Mouse (Mus musculus): ENCODE results near the gene 1810049J17Rik. TPM values are rescaled to one million over a fixed set of nuclear protein-coding genes. Genes with fewer than 3 reads are reported as not detected.
"Not testable (repeated sequence)": the region's sequence is repeated elsewhere in the genome, so short reads cannot be mapped to it uniquely, and the experiment has no call there.

The 1810049J17Rik gene
- under 1 TPM in 1 of 2 experiments, not detected in 1; 0.91 TPM for total RNA-seq (2021)
- long read RNA-seq, experiment 1, result 0 reads
- long read RNA-seq, experiment 2, result 0 reads

- DNase-seq, result peak; percentile 61
Observed at GRCm38 (mm10) chr15:12321788-12322621, at the start of gene 1810049J17Rik. Gene 1810049J17Rik (minus strand): TSS chr15:12321899.

GRCm38 (mm10) chr15:12371183-12371582 lies 49.5 kb upstream of the 1810049J17Rik start:
- DNase-seq, result peak; percentile 49

- DNase-seq, result no peak
Observed at GRCm38 (mm10) chr15:12370096-12370495, 48.4 kb upstream of the 1810049J17Rik start.

- DNase-seq, result no peak
Observed at GRCm38 (mm10) chr15:12368850-12369249, 47.2 kb upstream of the 1810049J17Rik start.

- no peak for DNase-seq
Observed at GRCm38 (mm10) chr15:12368357-12368756, 46.7 kb upstream of the 1810049J17Rik start.

- DNase-seq, result no peak
Observed at GRCm38 (mm10) chr15:12367306-12368080, 45.8 kb upstream of the 1810049J17Rik start.

- DNase-seq, result not testable (repeated sequence)
Observed at GRCm38 (mm10) chr15:12366580-12367305, 45.0 kb upstream of the 1810049J17Rik start.

- DNase-seq, result no peak
Observed at GRCm38 (mm10) chr15:12366072-12366469, 44.4 kb upstream of the 1810049J17Rik start.

GRCm38 (mm10) chr15:12365416-12366071 lies 43.8 kb upstream of the 1810049J17Rik start:
- no peak for DNase-seq

GRCm38 (mm10) chr15:12364096-12364495 lies 42.4 kb upstream of the 1810049J17Rik start:
- DNase-seq, result no peak

- no peak for DNase-seq
Observed at GRCm38 (mm10) chr15:12362701-12363040, 41.0 kb upstream of the 1810049J17Rik start.

- DNase-seq, result no peak
Observed at GRCm38 (mm10) chr15:12362001-12362700, 40.5 kb upstream of the 1810049J17Rik start.

- no peak for DNase-seq
Observed at GRCm38 (mm10) chr15:12360519-12361212, 39.0 kb upstream of the 1810049J17Rik start.

GRCm38 (mm10) chr15:12358384-12358783 lies 36.7 kb upstream of the 1810049J17Rik start:
- no peak for DNase-seq

GRCm38 (mm10) chr15:12357459-12357858 lies 35.8 kb upstream of the 1810049J17Rik start:
- no peak for DNase-seq

- no peak for DNase-seq
Observed at GRCm38 (mm10) chr15:12355907-12356306, 34.2 kb upstream of the 1810049J17Rik start.

GRCm38 (mm10) chr15:12355261-12355660 lies 33.6 kb upstream of the 1810049J17Rik start:
- no peak for DNase-seq

- no peak for DNase-seq
Observed at GRCm38 (mm10) chr15:12354281-12354810, 32.6 kb upstream of the 1810049J17Rik start.

GRCm38 (mm10) chr15:12351470-12351869 lies 29.8 kb upstream of the 1810049J17Rik start:
- DNase-seq, result no peak

GRCm38 (mm10) chr15:12349840-12350239 lies 28.1 kb upstream of the 1810049J17Rik start:
- no peak for DNase-seq

Measured in gastrocnemius, postnatal 25 days (tissue).